Comparison of ENCODE assay signal across 9 mouse cellular contexts in the genomic region with DNA sequence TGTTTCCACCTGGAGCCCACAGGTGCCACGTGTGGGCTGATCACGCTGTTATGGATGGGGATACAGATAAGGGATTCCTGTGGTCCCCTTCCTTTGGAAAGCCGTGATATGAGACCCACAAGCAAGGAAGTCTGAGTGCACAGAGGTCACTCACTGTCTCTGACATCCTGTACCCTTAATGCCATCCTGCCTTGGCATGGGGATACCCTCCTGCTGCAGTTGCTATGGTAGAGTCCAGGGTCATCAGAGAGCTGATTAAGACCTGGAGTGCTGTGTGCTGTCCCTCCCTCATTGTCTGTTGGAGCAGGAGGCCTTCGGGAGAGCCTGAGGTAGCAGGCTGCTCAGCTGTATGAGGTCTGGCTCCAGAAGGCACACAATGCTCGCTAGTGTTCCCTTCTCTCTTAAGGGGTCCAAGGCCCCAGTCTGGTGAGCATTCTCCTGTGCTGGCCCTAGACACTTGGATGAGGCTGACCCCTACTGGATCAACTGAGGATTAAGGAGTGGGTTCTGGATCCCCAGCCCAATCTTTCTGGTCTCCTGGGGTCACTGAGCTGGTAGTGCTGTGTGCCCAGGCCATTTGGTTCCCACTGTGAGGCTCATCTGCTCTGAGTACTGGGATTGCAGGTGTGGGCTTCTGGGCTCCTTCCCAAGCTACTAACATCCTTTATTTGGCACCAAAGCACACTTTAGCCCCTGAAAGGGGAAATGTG. TPM values are rescaled to one million over a fixed set of nuclear protein-coding genes. Genes with fewer than 3 reads are reported as not detected.
DNase-seq lines count a peak whose midpoint lies in the region; ATAC-seq lines count a peak whose summit lies in the region.
"Had no signal": no experiment of that assay in that cellular context is flagged by ENCODE, and none has a peak within 500 bp of the region (broad histone marks: within the 10 kb centered on the region; RNA-seq: fewer than 3 reads in every experiment).

No protein-coding gene starts in this region.

- H3K27me3 ChIP-seq in forebrain, embryonic 13.5 days: peaks cover 21% of the 10 kb centered on the region
- no peaks in the 10 kb centered on the region for H3K27me3 ChIP-seq in forebrain, embryonic 11.5 days (ENCODE audit: control insufficient read depth, insufficient read depth, low read length)
- H3K27me3 ChIP-seq in liver, embryonic 12.5 days (replicated peaks): peaks cover 22% of the 10 kb centered on the region
- peaks cover 7% of the 10 kb centered on the region; the same call in 1 of the 2 replicates for H3K27me3 ChIP-seq in liver, embryonic 11.5 days (replicated peaks; ENCODE audit: control insufficient read depth, insufficient read depth, low read length)
- H3K27me3 ChIP-seq in embryonic facial prominence, embryonic 10.5 days (replicated peaks; ENCODE audit: low read depth, poor library complexity, severe bottlenecking): peaks cover 23% of the 10 kb centered on the region
- peaks cover 19% of the 10 kb centered on the region for H3K27me3 ChIP-seq in liver, embryonic 15.5 days

- H3K4me1 ChIP-seq in forebrain, embryonic 13.5 days: peaks cover 22% of the 10 kb centered on the region
- H3K4me1 ChIP-seq in forebrain, embryonic 11.5 days (replicated peaks; ENCODE audit: control insufficient read depth, insufficient read depth, low read length): peaks cover 7% of the 10 kb centered on the region
- H3K4me1 ChIP-seq in liver, embryonic 12.5 days: peaks cover 30% of the 10 kb centered on the region
- peaks cover 17% of the 10 kb centered on the region for H3K4me1 ChIP-seq in liver, embryonic 11.5 days (replicated peaks; ENCODE audit: control insufficient read depth, insufficient read depth, low read length)
- peaks cover 31% of the 10 kb centered on the region for H3K4me1 ChIP-seq in embryonic facial prominence, embryonic 10.5 days
- peaks cover 32% of the 10 kb centered on the region for H3K4me1 ChIP-seq in liver, embryonic 15.5 days (replicated peaks)

- WGBS in forebrain, embryonic 13.5 days: 62% methylated on average over 5 of the region's 5 CpGs
- WGBS in forebrain, embryonic 11.5 days: 55% methylated on average over 5 of the region's 5 CpGs
- 53% methylated on average over 5 of the region's 5 CpGs for WGBS in liver, embryonic 12.5 days (ENCODE audit: insufficient replicate concordance)
- 57% methylated on average over 5 of the region's 5 CpGs for WGBS in liver, embryonic 11.5 days
- 54% methylated on average over 5 of the region's 5 CpGs for WGBS in embryonic facial prominence, embryonic 10.5 days
- WGBS in liver, embryonic 15.5 days (ENCODE audit: insufficient replicate concordance): 60% methylated on average over 5 of the region's 5 CpGs

- H3K4me3 ChIP-seq in forebrain, embryonic 13.5 days: no peak overlapping the region
- no peak overlapping the region for H3K4me3 ChIP-seq in forebrain, embryonic 11.5 days (ENCODE audit: low read depth, low read length)
- H3K4me3 ChIP-seq in liver, embryonic 12.5 days: peak overlapping the region; percentile 94; the same call in 1 of the 2 replicates
- no peak overlapping the region for H3K4me3 ChIP-seq in liver, embryonic 11.5 days (ENCODE audit: low read depth, low read length)
- peak overlapping the region; percentile 98; the same call in 1 of the 2 replicates for H3K4me3 ChIP-seq in embryonic facial prominence, embryonic 10.5 days
- H3K4me3 ChIP-seq in liver, embryonic 15.5 days (replicated peaks): peak overlapping the region; percentile 81; the same call in 1 of the 2 replicates

- no peak for DNase-seq in forebrain, embryonic 11.5 days (ENCODE audit: low spot score)
- DNase-seq in liver, embryonic 11.5 days (ENCODE audit: low spot score): no peak
- no peak for DNase-seq in embryonic facial prominence, embryonic 10.5 days (ENCODE audit: low spot score)

- no peak overlapping the region for H3K4me2 ChIP-seq in forebrain, embryonic 13.5 days
- H3K4me2 ChIP-seq in forebrain, embryonic 11.5 days (ENCODE audit: low read depth, low read length, severe bottlenecking): no peak overlapping the region
- H3K4me2 ChIP-seq in liver, embryonic 12.5 days: peak overlapping the region; percentile 84
- no peak overlapping the region for H3K4me2 ChIP-seq in liver, embryonic 11.5 days
- peak overlapping the region; percentile 82; the same call in 1 of the 2 replicates for H3K4me2 ChIP-seq in liver, embryonic 15.5 days

- H3K9me3 ChIP-seq in forebrain, embryonic 13.5 days (replicated peaks): no peaks in the 10 kb centered on the region
- no peaks in the 10 kb centered on the region for H3K9me3 ChIP-seq in forebrain, embryonic 11.5 days (ENCODE audit: control insufficient read depth, low read length)
- H3K9me3 ChIP-seq in liver, embryonic 12.5 days (replicated peaks): no peaks in the 10 kb centered on the region
- no peaks in the 10 kb centered on the region for H3K9me3 ChIP-seq in liver, embryonic 11.5 days (ENCODE audit: control insufficient read depth, low read length)
- H3K9me3 ChIP-seq in embryonic facial prominence, embryonic 10.5 days: no peaks in the 10 kb centered on the region
- no peaks in the 10 kb centered on the region for H3K9me3 ChIP-seq in liver, embryonic 15.5 days (replicated peaks)

- no peak overlapping the region for H3K9ac ChIP-seq in forebrain, embryonic 13.5 days
- no peak overlapping the region for H3K9ac ChIP-seq in forebrain, embryonic 11.5 days (ENCODE audit: low read length)
- no peak overlapping the region for H3K9ac ChIP-seq in liver, embryonic 12.5 days
- H3K9ac ChIP-seq in liver, embryonic 11.5 days (ENCODE audit: low read depth, low read length): no peak overlapping the region
- no peak overlapping the region for H3K9ac ChIP-seq in liver, embryonic 15.5 days

- ATAC-seq in forebrain, embryonic 13.5 days: 0 out of 2 replicates have a peak, but pooled peaks have one; percentile 16
- ATAC-seq in forebrain, embryonic 11.5 days (replicated peaks; ENCODE audit: low FRiP score): no peak; the same call in 1 of the 2 replicates
- no peak for ATAC-seq in liver, embryonic 12.5 days
- ATAC-seq in liver, embryonic 11.5 days (replicated peaks; ENCODE audit: low FRiP score): no peak
- no peak for ATAC-seq in liver, embryonic 15.5 days (ENCODE audit: insufficient read depth)
- no peak for ATAC-seq in megakaryocyte-erythroid progenitor cell, adult 5-6 weeks (replicated peaks; ENCODE audit: low FRiP score, low TSS enrichment, poor library complexity, severe bottlenecking)
- ATAC-seq in erythroid progenitor cell, adult 5-6 weeks (replicated peaks; ENCODE audit: low FRiP score, poor library complexity, severe bottlenecking): no peak

- H3K27ac ChIP-seq in forebrain, embryonic 13.5 days: no peak overlapping the region
- no peak overlapping the region for H3K27ac ChIP-seq in forebrain, embryonic 11.5 days (ENCODE audit: low read depth, low read length)
- H3K27ac ChIP-seq in liver, embryonic 12.5 days: no peak overlapping the region
- H3K27ac ChIP-seq in liver, embryonic 11.5 days (ENCODE audit: low read depth, low read length): no peak overlapping the region
- peak overlapping the region; percentile 15; the same call in 1 of the 2 replicates for H3K27ac ChIP-seq in embryonic facial prominence, embryonic 10.5 days (replicated peaks)
- H3K27ac ChIP-seq in liver, embryonic 15.5 days (replicated peaks): no peak overlapping the region

- peaks cover 26% of the 10 kb centered on the region for H3K36me3 ChIP-seq in forebrain, embryonic 13.5 days (ENCODE audit: poor library complexity, severe bottlenecking)
- H3K36me3 ChIP-seq in forebrain, embryonic 11.5 days (ENCODE audit: control insufficient read depth, insufficient read depth, low read length): peaks cover 4% of the 10 kb centered on the region; the same call in 1 of the 2 replicates
- H3K36me3 ChIP-seq in liver, embryonic 12.5 days: peaks cover 27% of the 10 kb centered on the region
- H3K36me3 ChIP-seq in liver, embryonic 11.5 days (ENCODE audit: control insufficient read depth, insufficient read depth, low read length): peaks cover 17% of the 10 kb centered on the region
- peaks cover 28% of the 10 kb centered on the region for H3K36me3 ChIP-seq in embryonic facial prominence, embryonic 10.5 days (replicated peaks)
- peaks cover 23% of the 10 kb centered on the region for H3K36me3 ChIP-seq in liver, embryonic 15.5 days (replicated peaks)

RNA-seq across cellular contexts. Expression of a gene that starts 0.7 kb away (rescaled TPM):
- 230 and 241 TPM in 2 replicates for polyA plus RNA-seq in forebrain, embryonic 13.5 days (2015; fragmentation: Nextera tagmentation; extraction: Ambion mirVana)
- polyA plus RNA-seq in forebrain, embryonic 11.5 days (2014; fragmentation: Nextera tagmentation; extraction: Ambion mirVana): 273 and 285 TPM in 2 replicates
- 162 and 174 TPM in 2 replicates for polyA plus RNA-seq in liver, embryonic 12.5 days (2016; fragmentation: Nextera tagmentation; extraction: Ambion mirVana)
- polyA plus RNA-seq in liver, embryonic 11.5 days (2014; fragmentation: Nextera tagmentation; extraction: Ambion mirVana): 253 TPM in 2 replicates
- 289 and 299 TPM in 2 replicates for polyA plus RNA-seq in embryonic facial prominence, embryonic 10.5 days (2016; fragmentation: Nextera tagmentation; extraction: Ambion mirVana)
- polyA plus RNA-seq in liver, embryonic 15.5 days (2015; fragmentation: Nextera tagmentation; extraction: Ambion mirVana): 120 and 124 TPM in 2 replicates
- 116 and 152 TPM in 2 replicates for total RNA-seq in megakaryocyte-erythroid progenitor cell, adult 5-6 weeks (2014; fragmentation: Nextera tagmentation)
- total RNA-seq in megakaryocyte-erythroid progenitor cell, adult 5-6 weeks (2017): 30.1 and 63.1 TPM in 2 replicates
- total RNA-seq in erythroid progenitor cell, adult 5-6 weeks (2015; ENCODE audit: low replicate concordance): 32.3 and 39.3 TPM in 2 replicates
- 27.6 and 30.9 TPM in 2 replicates for total RNA-seq in erythroid progenitor cell, adult 5-6 weeks (2017; ENCODE audit: low replicate concordance)

RNA-seq across cellular contexts. Expression of a gene that starts 9.5 kb away (rescaled TPM):
- polyA plus RNA-seq in forebrain, embryonic 13.5 days (2015; fragmentation: Nextera tagmentation; extraction: Ambion mirVana): 1.5 and 1.9 TPM in 2 replicates
- 1.2 and 1.3 TPM in 2 replicates for polyA plus RNA-seq in forebrain, embryonic 11.5 days (2014; fragmentation: Nextera tagmentation; extraction: Ambion mirVana)
- polyA plus RNA-seq in liver, embryonic 12.5 days (2016; fragmentation: Nextera tagmentation; extraction: Ambion mirVana): 1.9 and 2.2 TPM in 2 replicates
- polyA plus RNA-seq in liver, embryonic 11.5 days (2014; fragmentation: Nextera tagmentation; extraction: Ambion mirVana): 1.6 and 2.1 TPM in 2 replicates
- 1.2 TPM in 2 replicates for polyA plus RNA-seq in embryonic facial prominence, embryonic 10.5 days (2016; fragmentation: Nextera tagmentation; extraction: Ambion mirVana)
- 1.5 and 1.7 TPM in 2 replicates for polyA plus RNA-seq in liver, embryonic 15.5 days (2015; fragmentation: Nextera tagmentation; extraction: Ambion mirVana)
- total RNA-seq in megakaryocyte-erythroid progenitor cell, adult 5-6 weeks (2014; fragmentation: Nextera tagmentation): 38.1 and 41.1 TPM in 2 replicates
- total RNA-seq in megakaryocyte-erythroid progenitor cell, adult 5-6 weeks (2017): 6.0 and 18.4 TPM in 2 replicates
- 13.0 and 13.8 TPM in 2 replicates for total RNA-seq in erythroid progenitor cell, adult 5-6 weeks (2015; ENCODE audit: low replicate concordance)
- total RNA-seq in erythroid progenitor cell, adult 5-6 weeks (2017; ENCODE audit: low replicate concordance): 6.7 and 8.9 TPM in 2 replicates

RNA-seq across cellular contexts. Expression of a gene that starts 15.9 kb away (rescaled TPM):
- 9.3 and 12.1 TPM in 2 replicates for polyA plus RNA-seq in forebrain, embryonic 13.5 days (2015; fragmentation: Nextera tagmentation; extraction: Ambion mirVana)
- 19.1 and 24.9 TPM in 2 replicates for polyA plus RNA-seq in forebrain, embryonic 11.5 days (2014; fragmentation: Nextera tagmentation; extraction: Ambion mirVana)
- polyA plus RNA-seq in liver, embryonic 12.5 days (2016; fragmentation: Nextera tagmentation; extraction: Ambion mirVana): 15.2 and 16.4 TPM in 2 replicates
- 12.8 and 13.1 TPM in 2 replicates for polyA plus RNA-seq in liver, embryonic 11.5 days (2014; fragmentation: Nextera tagmentation; extraction: Ambion mirVana)
- polyA plus RNA-seq in embryonic facial prominence, embryonic 10.5 days (2016; fragmentation: Nextera tagmentation; extraction: Ambion mirVana): 9.5 and 12.4 TPM in 2 replicates
- polyA plus RNA-seq in liver, embryonic 15.5 days (2015; fragmentation: Nextera tagmentation; extraction: Ambion mirVana): 7.1 and 9.1 TPM in 2 replicates
- 29.2 and 32.1 TPM in 2 replicates for total RNA-seq in megakaryocyte-erythroid progenitor cell, adult 5-6 weeks (2014; fragmentation: Nextera tagmentation)
- 39.9 and 208 TPM in 2 replicates for total RNA-seq in megakaryocyte-erythroid progenitor cell, adult 5-6 weeks (2017)
- total RNA-seq in erythroid progenitor cell, adult 5-6 weeks (2015; ENCODE audit: low replicate concordance): 12.2 and 35.3 TPM in 2 replicates
- total RNA-seq in erythroid progenitor cell, adult 5-6 weeks (2017; ENCODE audit: low replicate concordance): 44.4 and 84.3 TPM in 2 replicates

RNA-seq across cellular contexts. Expression of a gene that starts 27.2 kb away (rescaled TPM):
- 53.0 and 55.8 TPM in 2 replicates for polyA plus RNA-seq in forebrain, embryonic 13.5 days (2015; fragmentation: Nextera tagmentation; extraction: Ambion mirVana)
- 74.6 and 89.6 TPM in 2 replicates for polyA plus RNA-seq in forebrain, embryonic 11.5 days (2014; fragmentation: Nextera tagmentation; extraction: Ambion mirVana)
- 65.9 and 68.3 TPM in 2 replicates for polyA plus RNA-seq in liver, embryonic 12.5 days (2016; fragmentation: Nextera tagmentation; extraction: Ambion mirVana)
- 111 and 120 TPM in 2 replicates for polyA plus RNA-seq in liver, embryonic 11.5 days (2014; fragmentation: Nextera tagmentation; extraction: Ambion mirVana)
- 145 and 159 TPM in 2 replicates for polyA plus RNA-seq in embryonic facial prominence, embryonic 10.5 days (2016; fragmentation: Nextera tagmentation; extraction: Ambion mirVana)
- polyA plus RNA-seq in liver, embryonic 15.5 days (2015; fragmentation: Nextera tagmentation; extraction: Ambion mirVana): 34.6 and 35.5 TPM in 2 replicates
- 103 and 104 TPM in 2 replicates for total RNA-seq in megakaryocyte-erythroid progenitor cell, adult 5-6 weeks (2014; fragmentation: Nextera tagmentation)
- total RNA-seq in megakaryocyte-erythroid progenitor cell, adult 5-6 weeks (2017): 70.5 and 80.3 TPM in 2 replicates
- 3.6 and 5.9 TPM in 2 replicates for total RNA-seq in erythroid progenitor cell, adult 5-6 weeks (2015; ENCODE audit: low replicate concordance)
- 3.4 TPM in 1 of 2 replicates, not detected in the other for total RNA-seq in erythroid progenitor cell, adult 5-6 weeks (2017; ENCODE audit: low replicate concordance)
- total RNA-seq: monocyte, adult 5-6 weeks had no signal

RNA-seq across cellular contexts. Expression of a gene that starts 32.4 kb away (rescaled TPM):
- 25.8 and 25.9 TPM in 2 replicates for polyA plus RNA-seq in forebrain, embryonic 13.5 days (2015; fragmentation: Nextera tagmentation; extraction: Ambion mirVana)
- 22.5 and 24.6 TPM in 2 replicates for polyA plus RNA-seq in forebrain, embryonic 11.5 days (2014; fragmentation: Nextera tagmentation; extraction: Ambion mirVana)
- 12.0 and 13.2 TPM in 2 replicates for polyA plus RNA-seq in liver, embryonic 12.5 days (2016; fragmentation: Nextera tagmentation; extraction: Ambion mirVana)
- polyA plus RNA-seq in liver, embryonic 11.5 days (2014; fragmentation: Nextera tagmentation; extraction: Ambion mirVana): 18.2 and 20.1 TPM in 2 replicates
- 29.1 and 30.1 TPM in 2 replicates for polyA plus RNA-seq in embryonic facial prominence, embryonic 10.5 days (2016; fragmentation: Nextera tagmentation; extraction: Ambion mirVana)
- 14.7 and 17.2 TPM in 2 replicates for polyA plus RNA-seq in liver, embryonic 15.5 days (2015; fragmentation: Nextera tagmentation; extraction: Ambion mirVana)
- 6.8 and 7.7 TPM in 2 replicates for total RNA-seq in megakaryocyte-erythroid progenitor cell, adult 5-6 weeks (2014; fragmentation: Nextera tagmentation)
- 5.6 and 7.8 TPM in 2 replicates for total RNA-seq in megakaryocyte-erythroid progenitor cell, adult 5-6 weeks (2017)
- total RNA-seq in erythroid progenitor cell, adult 5-6 weeks (2015; ENCODE audit: low replicate concordance): 1.8 TPM in 1 of 2 replicates, not detected in the other
- 1.4 TPM in 1 of 2 replicates, not detected in the other for total RNA-seq in erythroid progenitor cell, adult 5-6 weeks (2017; ENCODE audit: low replicate concordance)

Comparison
In these comparisons a context has a peak if more than half of its experiments do, and no peak if none do; other contexts are left out.
1. H3K4me2 ChIP-seq: peak in liver, embryonic 12.5 days (single experiment) and liver, embryonic 15.5 days (single experiment); none in forebrain, embryonic 13.5 days (single experiment), forebrain, embryonic 11.5 days (single experiment) and liver, embryonic 11.5 days (single experiment).
2. H3K4me3 ChIP-seq: peak in liver, embryonic 12.5 days (single experiment), embryonic facial prominence, embryonic 10.5 days (single experiment) and liver, embryonic 15.5 days (single experiment); none in forebrain, embryonic 13.5 days (single experiment), forebrain, embryonic 11.5 days (single experiment) and liver, embryonic 11.5 days (single experiment).